Mouse (Mus musculus): Measurements from ENCODE around the gene Slc25a47. TPM values are rescaled to one million over a fixed set of nuclear protein-coding genes. Genes with fewer than 3 reads are reported as not detected.
"Not testable (repeated sequence)": the region's sequence is repeated elsewhere in the genome, so short reads cannot be mapped to it uniquely, and the experiment has no call there.

The Slc25a47 gene
- polyA plus RNA-seq, 1 experiment from 2014 or later: 6.4 TPM

DNA sequence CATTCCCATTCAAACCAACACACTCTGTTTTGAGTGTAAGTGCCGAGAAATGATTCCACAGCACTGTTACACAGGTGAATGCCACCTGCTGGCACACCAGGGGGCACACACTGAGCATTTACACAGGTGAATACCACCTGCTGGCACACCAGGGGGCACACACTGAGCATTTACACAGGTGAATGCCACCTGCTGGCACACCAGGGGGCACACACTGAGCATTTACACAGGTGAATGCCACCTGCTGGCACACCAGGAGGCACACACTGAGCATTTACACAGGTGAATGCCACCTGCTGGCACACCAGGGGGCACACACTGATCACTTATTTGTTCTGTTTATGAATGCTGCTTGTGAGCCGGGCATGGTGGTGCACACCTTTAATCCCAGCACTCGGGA is 12.2 kb downstream of the Slc25a47 start:
- ATAC-seq; H3K4me3 ChIP-seq (ENCODE audit: low read length); H3K9me3 ChIP-seq (ENCODE audit: control insufficient read depth, low read length); H3K4me1 ChIP-seq (ENCODE audit: control insufficient read depth, insufficient read depth, low read depth, low read length); H3K27ac ChIP-seq (ENCODE audit: low read depth, low read length); H3K27me3 ChIP-seq (replicated peaks; ENCODE audit: control insufficient read depth, insufficient read depth, low read length); H3K4me2 ChIP-seq (ENCODE audit: low read length); H3K9ac ChIP-seq (ENCODE audit: low read depth, low read length); H3K36me3 ChIP-seq (ENCODE audit: control insufficient read depth, insufficient read depth, low read length): not testable (repeated sequence)
- 87% methylated on average over 3 of the region's 3 CpGs for WGBS

- Histone ChIP-seq H3K4me3 (ENCODE audit: low read length) (no peak overlapping the region), H3K4me2 (ENCODE audit: low read length) (no peak overlapping the region), H3K27ac (ENCODE audit: low read depth, low read length) (no peak overlapping the region), H3K9ac (ENCODE audit: low read depth, low read length) (no peak overlapping the region), H3K9me3 (ENCODE audit: control insufficient read depth, low read length) (no peaks in the 10 kb centered on the region), H3K27me3 (replicated peaks; ENCODE audit: control insufficient read depth, insufficient read depth, low read length) (no peaks in the 10 kb centered on the region), H3K36me3 (ENCODE audit: control insufficient read depth, insufficient read depth, low read length) (peaks cover 2% of the 10 kb centered on the region), H3K4me1 (ENCODE audit: control insufficient read depth, insufficient read depth, low read depth, low read length) (peaks cover 4% of the 10 kb centered on the region; the same call in 1 of the 2 replicates)
- 89% methylated on average over 4 of the region's 4 CpGs for WGBS
- no peak for ATAC-seq
These were observed 13.7 kb downstream of the Slc25a47 start for GRCm38 (mm10) chr12:108849488-108850022.

GRCm38 (mm10) chr12:108850129-108850528 is 14.3 kb downstream of the Slc25a47 start:
- Histone ChIP-seq H3K4me2 (ENCODE audit: low read length) (no peak overlapping the region), H3K9ac (ENCODE audit: low read depth, low read length) (no peak overlapping the region), H3K9me3 (ENCODE audit: control insufficient read depth, low read length) (no peaks in the 10 kb centered on the region), H3K4me1 (ENCODE audit: control insufficient read depth, insufficient read depth, low read depth, low read length) (peaks cover 4% of the 10 kb centered on the region; the same call in 1 of the 2 replicates), H3K27me3 (replicated peaks; ENCODE audit: control insufficient read depth, insufficient read depth, low read length) (no peaks in the 10 kb centered on the region), H3K4me3 (ENCODE audit: low read length) (no peak overlapping the region), H3K27ac (ENCODE audit: low read depth, low read length) (no peak overlapping the region), H3K36me3 (ENCODE audit: control insufficient read depth, insufficient read depth, low read length) (peaks cover 1% of the 10 kb centered on the region)
- no peak for ATAC-seq
- 52% methylated on average over 8 of the region's 8 CpGs for whole genome bisulfite sequencing

GRCm38 (mm10) chr12:108850886-108851285 is 15.0 kb downstream of the Slc25a47 start:
- H3K9ac ChIP-seq (ENCODE audit: low read depth, low read length): no peak overlapping the region
- no peak overlapping the region for H3K27ac ChIP-seq (ENCODE audit: low read depth, low read length)
- no peak for ATAC-seq
- 90% methylated on average over 8 of the region's 8 CpGs for WGBS
- no peak overlapping the region for H3K4me2 ChIP-seq (ENCODE audit: low read length)
- no peaks in the 10 kb centered on the region for H3K9me3 ChIP-seq (ENCODE audit: control insufficient read depth, low read length)
- no peak overlapping the region for H3K4me3 ChIP-seq (ENCODE audit: low read length)
- H3K36me3 ChIP-seq (ENCODE audit: control insufficient read depth, insufficient read depth, low read length): no peaks in the 10 kb centered on the region
- no peaks in the 10 kb centered on the region for H3K27me3 ChIP-seq (replicated peaks; ENCODE audit: control insufficient read depth, insufficient read depth, low read length)
- H3K4me1 ChIP-seq (ENCODE audit: control insufficient read depth, insufficient read depth, low read depth, low read length): peaks cover 4% of the 10 kb centered on the region; the same call in 1 of the 2 replicates

DNA sequence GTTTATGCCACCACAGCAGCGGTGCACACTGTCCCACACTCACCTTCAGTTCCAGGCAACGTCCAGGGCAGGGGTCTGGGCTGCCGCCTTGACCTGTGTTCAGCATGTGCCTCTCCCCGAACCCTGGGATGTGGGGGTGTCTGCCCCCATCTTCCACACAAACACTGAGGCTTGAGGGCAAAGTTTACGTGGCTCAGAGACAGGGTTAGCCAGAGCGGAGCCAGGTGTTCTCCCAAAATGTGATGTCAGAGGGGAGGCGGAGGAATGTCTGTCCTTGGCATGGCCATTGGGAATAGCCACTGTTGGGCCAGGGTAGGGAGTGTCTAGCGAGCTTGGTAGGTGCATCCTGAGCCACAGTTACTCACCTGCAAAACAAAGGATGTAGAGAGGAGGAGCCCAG is 17.0 kb downstream of the Slc25a47 start:
- Histone ChIP-seq H3K4me1 (ENCODE audit: control insufficient read depth, insufficient read depth, low read depth, low read length) (peaks cover 4% of the 10 kb centered on the region; the same call in 1 of the 2 replicates), H3K36me3 (ENCODE audit: control insufficient read depth, insufficient read depth, low read length) (no peaks in the 10 kb centered on the region), H3K4me2 (ENCODE audit: low read length) (no peak overlapping the region), H3K27ac (ENCODE audit: low read depth, low read length) (no peak overlapping the region), H3K9ac (ENCODE audit: low read depth, low read length) (no peak overlapping the region), H3K27me3 (replicated peaks; ENCODE audit: control insufficient read depth, insufficient read depth, low read length) (no peaks in the 10 kb centered on the region), H3K9me3 (ENCODE audit: control insufficient read depth, low read length) (no peaks in the 10 kb centered on the region), H3K4me3 (ENCODE audit: low read length) (no peak overlapping the region)
- WGBS: 92% methylated on average over 8 of the region's 8 CpGs
- ATAC-seq: no peak

DNA sequence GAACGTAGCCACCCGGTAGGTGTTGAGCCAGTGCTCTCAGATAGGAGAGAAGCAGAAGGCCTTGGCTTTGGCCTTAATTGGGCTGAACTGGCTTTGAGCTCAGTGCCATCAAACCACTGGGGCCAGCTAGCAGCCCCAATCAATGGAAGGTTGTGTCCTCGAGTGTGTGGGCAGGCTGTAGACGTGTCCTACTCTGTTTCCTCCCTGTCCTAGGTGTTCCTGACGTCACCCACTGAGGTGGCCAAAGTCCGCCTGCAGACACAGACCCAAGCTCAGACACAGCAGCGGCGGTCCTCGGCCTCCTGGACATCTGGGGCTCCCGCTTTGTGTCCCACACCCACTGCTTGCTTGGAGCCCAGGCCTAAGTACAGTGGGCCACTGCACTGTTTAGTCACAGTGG is 19.2 kb downstream of the Slc25a47 start:
- Histone ChIP-seq H3K27me3 (replicated peaks; ENCODE audit: control insufficient read depth, insufficient read depth, low read length) (no peaks in the 10 kb centered on the region), H3K9ac (ENCODE audit: low read depth, low read length) (no peak overlapping the region), H3K27ac (ENCODE audit: low read depth, low read length) (no peak overlapping the region), H3K4me3 (ENCODE audit: low read length) (no peak overlapping the region), H3K4me1 (ENCODE audit: control insufficient read depth, insufficient read depth, low read depth, low read length) (peaks cover 4% of the 10 kb centered on the region; the same call in 1 of the 2 replicates), H3K9me3 (ENCODE audit: control insufficient read depth, low read length) (no peaks in the 10 kb centered on the region), H3K4me2 (ENCODE audit: low read length) (no peak overlapping the region), H3K36me3 (ENCODE audit: control insufficient read depth, insufficient read depth, low read length) (0 out of 2 replicates have a peak, but pooled peaks cover 2% of the 10 kb centered on the region)
- 92% methylated on average over 10 of the region's 10 CpGs for WGBS
- no peak for ATAC-seq

DNA sequence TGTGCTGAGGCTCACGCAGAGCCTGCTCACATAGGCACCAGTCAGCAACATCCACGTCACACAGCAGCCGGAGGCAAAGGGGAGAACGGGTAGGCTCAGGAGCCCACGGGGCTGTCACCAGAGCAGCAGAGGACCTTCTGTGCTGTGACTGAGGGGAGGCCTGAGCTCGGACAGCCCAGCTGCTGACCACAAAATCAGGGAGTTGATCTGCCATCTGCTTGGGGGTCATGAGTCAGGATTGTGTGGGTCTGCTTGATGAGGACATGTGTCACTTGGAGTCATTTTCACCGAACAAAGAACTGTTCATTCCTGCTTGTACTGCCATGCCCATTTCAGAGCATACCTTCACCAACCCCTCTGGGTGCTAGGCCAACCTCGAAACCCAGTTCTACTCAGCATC is 20.3 kb downstream of the Slc25a47 start:
- Histone ChIP-seq H3K36me3 (ENCODE audit: control insufficient read depth, insufficient read depth, low read length) (0 out of 2 replicates have a peak, but pooled peaks cover 4% of the 10 kb centered on the region), H3K27me3 (replicated peaks; ENCODE audit: control insufficient read depth, insufficient read depth, low read length) (no peaks in the 10 kb centered on the region), H3K9me3 (ENCODE audit: control insufficient read depth, low read length) (no peaks in the 10 kb centered on the region), H3K9ac (ENCODE audit: low read depth, low read length) (no peak overlapping the region), H3K4me1 (ENCODE audit: control insufficient read depth, insufficient read depth, low read depth, low read length) (no peaks in the 10 kb centered on the region), H3K4me2 (ENCODE audit: low read length) (no peak overlapping the region), H3K27ac (ENCODE audit: low read depth, low read length) (no peak overlapping the region), H3K4me3 (ENCODE audit: low read length) (no peak overlapping the region)
- no peak for ATAC-seq
- 86% methylated on average over 8 of the region's 8 CpGs for WGBS

GRCm38 (mm10) chr12:108857109-108857508 is 21.3 kb downstream of the Slc25a47 start:
- no peaks in the 10 kb centered on the region for H3K27me3 ChIP-seq (replicated peaks; ENCODE audit: control insufficient read depth, insufficient read depth, low read length)
- H3K9ac ChIP-seq (ENCODE audit: low read depth, low read length): no peak overlapping the region
- no peak for ATAC-seq
- no peaks in the 10 kb centered on the region for H3K4me1 ChIP-seq (ENCODE audit: control insufficient read depth, insufficient read depth, low read depth, low read length)
- H3K9me3 ChIP-seq (ENCODE audit: control insufficient read depth, low read length): no peaks in the 10 kb centered on the region
- no peak overlapping the region for H3K27ac ChIP-seq (ENCODE audit: low read depth, low read length)
- H3K4me2 ChIP-seq (ENCODE audit: low read length): no peak overlapping the region
- 88% methylated on average over 7 of the region's 7 CpGs for WGBS
- H3K36me3 ChIP-seq (ENCODE audit: control insufficient read depth, insufficient read depth, low read length): peaks cover 8% of the 10 kb centered on the region
- no peak overlapping the region for H3K4me3 ChIP-seq (ENCODE audit: low read length)

DNA sequence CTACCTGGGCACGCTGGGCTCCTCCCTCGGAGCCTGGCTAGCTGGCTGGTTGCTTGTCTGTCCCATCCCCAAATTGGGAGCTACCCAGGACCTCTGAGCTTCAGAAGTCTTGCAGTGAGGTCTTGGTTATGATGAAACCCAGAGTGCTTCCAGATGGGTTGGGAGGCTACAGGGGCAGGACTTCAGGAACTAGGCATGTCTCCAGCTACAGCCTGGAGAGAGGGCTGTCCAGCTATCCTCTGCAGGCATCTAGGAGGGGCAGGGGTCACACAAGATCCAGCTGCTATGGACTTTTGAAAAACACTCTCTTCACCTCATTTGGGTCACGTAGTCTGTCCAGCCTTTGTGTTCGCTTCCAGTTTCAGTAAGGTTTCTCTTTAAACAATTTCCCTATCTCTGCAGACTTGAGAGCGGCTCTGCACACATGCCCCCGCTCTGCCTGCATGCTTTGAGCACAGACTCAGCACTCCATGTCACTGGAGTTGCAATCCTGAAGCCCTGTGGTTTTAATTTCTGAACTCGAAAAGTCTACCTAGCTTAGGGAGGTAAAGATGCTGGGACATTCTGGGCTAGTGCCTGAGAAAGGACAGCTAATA is 21.8 kb downstream of the Slc25a47 start:
- no peak overlapping the region for H3K4me3 ChIP-seq (ENCODE audit: low read length)
- WGBS: 87% methylated on average over 7 of the region's 7 CpGs
- H3K4me1 ChIP-seq (ENCODE audit: control insufficient read depth, insufficient read depth, low read depth, low read length): no peaks in the 10 kb centered on the region
- H3K9me3 ChIP-seq (ENCODE audit: control insufficient read depth, low read length): no peaks in the 10 kb centered on the region
- no peak for ATAC-seq
- no peak overlapping the region for H3K9ac ChIP-seq (ENCODE audit: low read depth, low read length)
- H3K27ac ChIP-seq (ENCODE audit: low read depth, low read length): no peak overlapping the region
- peaks cover 8% of the 10 kb centered on the region for H3K36me3 ChIP-seq (ENCODE audit: control insufficient read depth, insufficient read depth, low read length)
- no peaks in the 10 kb centered on the region for H3K27me3 ChIP-seq (replicated peaks; ENCODE audit: control insufficient read depth, insufficient read depth, low read length)
- no peak overlapping the region for H3K4me2 ChIP-seq (ENCODE audit: low read length)

Data from hindbrain, embryonic 16.5 days (tissue).